Mouse (Mus musculus): Measurements from ENCODE around the gene Zfp334.
A peak's percentile ranks its signal among the peaks of the same experiment; 100 is the strongest.

The Zfp334 gene

GRCm38 (mm10) chr2:165376001-165376400 lies 12.1 kb downstream of the Zfp334 start:
- no peak for DNase-seq (ENCODE audit: low read depth, low spot score)

GRCm38 (mm10) chr2:165375478-165375877 lies 12.6 kb downstream of the Zfp334 start:
- DNase-seq (ENCODE audit: low read depth, low spot score): no peak

GRCm38 (mm10) chr2:165371066-165371465 lies 17.0 kb downstream of the Zfp334 start:
- DNase-seq (ENCODE audit: low read depth, low spot score): no peak

GRCm38 (mm10) chr2:165370348-165370747 lies 17.7 kb downstream of the Zfp334 start:
- DNase-seq (ENCODE audit: low read depth, low spot score): no peak

- no peak for DNase-seq (ENCODE audit: low read depth, low spot score)
Observed at GRCm38 (mm10) chr2:165368496-165368895, 19.6 kb downstream of the Zfp334 start, which contains the start of gene Zfp663. TSS of gene Zfp663 (minus strand) at chr2:165368729.

- no peak for DNase-seq (ENCODE audit: low read depth, low spot score)
Observed at GRCm38 (mm10) chr2:165367868-165368439, 20.1 kb downstream of the Zfp334 start.

- peak; percentile 54 for DNase-seq (ENCODE audit: low read depth, low spot score)
Observed at GRCm38 (mm10) chr2:165367047-165367520, 21.0 kb downstream of the Zfp334 start.

- peak; percentile 51 for DNase-seq (ENCODE audit: low read depth, low spot score)
Observed at GRCm38 (mm10) chr2:165364334-165365091, 23.5 kb downstream of the Zfp334 start.

- no peak for DNase-seq (ENCODE audit: low read depth, low spot score)
Observed at GRCm38 (mm10) chr2:165363282-165363681, 24.8 kb downstream of the Zfp334 start.

GRCm38 (mm10) chr2:165360861-165361260 lies 27.2 kb downstream of the Zfp334 start:
- DNase-seq (ENCODE audit: low read depth, low spot score): peak; percentile 65

- no peak for DNase-seq (ENCODE audit: low read depth, low spot score)
Observed at GRCm38 (mm10) chr2:165351828-165352513, 36.1 kb downstream of the Zfp334 start.

GRCm38 (mm10) chr2:165349466-165349865 lies 38.6 kb downstream of the Zfp334 start:
- no peak for DNase-seq (ENCODE audit: low read depth, low spot score)

- no peak for DNase-seq (ENCODE audit: low read depth, low spot score)
Observed at GRCm38 (mm10) chr2:165346180-165346579, 41.9 kb downstream of the Zfp334 start.

- no peak for DNase-seq (ENCODE audit: low read depth, low spot score)
Observed at GRCm38 (mm10) chr2:165337191-165337590, 50.9 kb downstream of the Zfp334 start.

- DNase-seq (ENCODE audit: low read depth, low spot score): no peak
Observed at GRCm38 (mm10) chr2:165332610-165333210, 55.3 kb downstream of the Zfp334 start.

- no peak for DNase-seq (ENCODE audit: low read depth, low spot score)
Observed at GRCm38 (mm10) chr2:165329703-165330102, 58.4 kb downstream of the Zfp334 start.

- no peak for DNase-seq (ENCODE audit: low read depth, low spot score)
Observed at GRCm38 (mm10) chr2:165328746-165329145, 59.3 kb downstream of the Zfp334 start.

GRCm38 (mm10) chr2:165327386-165327785 lies 60.7 kb downstream of the Zfp334 start:
- DNase-seq (ENCODE audit: low read depth, low spot score): no peak

- peak; percentile 99 for DNase-seq (ENCODE audit: low read depth, low spot score)
Observed at GRCm38 (mm10) chr2:165326304-165327190, 61.5 kb downstream of the Zfp334 start, which contains the start of gene Elmo2. TSS of gene Elmo2 (minus strand) at chr2:165326479.

- no peak for DNase-seq (ENCODE audit: low read depth, low spot score)
Observed at GRCm38 (mm10) chr2:165325521-165326303, 62.3 kb downstream of the Zfp334 start.

All from CD4-positive helper T cell, adult 2 months (primary cell).